Mouse (Mus musculus): Measurements from ENCODE around the gene Ipo7. TPM values are rescaled to one million over a fixed set of nuclear protein-coding genes. Genes with fewer than 3 reads are reported as not detected.
"Not testable (repeated sequence)": the region's sequence is repeated elsewhere in the genome, so short reads cannot be mapped to it uniquely, and the experiment has no call there.

The Ipo7 gene
- total RNA-seq (2015), result 68.2 and 73.0 TPM in 2 replicates
- total RNA-seq (2017), result 152 and 158 TPM in 2 replicates

DNA sequence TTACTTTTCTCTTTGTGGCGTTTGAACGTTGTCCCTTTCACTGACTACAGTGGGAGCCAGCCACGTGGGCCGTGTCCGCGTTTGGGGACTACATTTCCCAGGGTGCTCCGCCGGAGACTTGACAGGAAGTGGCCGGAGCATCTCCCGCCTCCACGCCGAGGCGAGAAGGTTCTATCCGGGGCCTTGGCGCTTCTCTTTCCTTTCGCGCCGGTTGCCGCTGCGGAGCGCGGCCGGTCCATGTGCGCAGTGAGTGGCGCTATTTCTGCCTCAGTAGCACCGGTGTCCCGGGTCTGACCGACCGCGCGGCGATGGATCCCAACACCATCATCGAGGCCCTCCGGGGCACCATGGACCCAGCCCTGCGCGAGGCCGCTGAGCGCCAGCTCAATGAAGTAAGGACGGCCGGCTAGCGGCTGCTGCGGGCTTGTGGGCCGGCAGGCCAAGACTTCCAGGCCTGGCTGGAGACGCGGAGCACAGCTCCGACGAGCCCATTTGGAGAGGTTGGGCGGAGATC is at the start of gene Ipo7:
Gene Ipo7, plus strand, starts transcription at position 158 of the 514 bp plus-strand sequence.
- ATAC-seq (ENCODE audit: poor library complexity, severe bottlenecking), result peak; percentile 99

DNA sequence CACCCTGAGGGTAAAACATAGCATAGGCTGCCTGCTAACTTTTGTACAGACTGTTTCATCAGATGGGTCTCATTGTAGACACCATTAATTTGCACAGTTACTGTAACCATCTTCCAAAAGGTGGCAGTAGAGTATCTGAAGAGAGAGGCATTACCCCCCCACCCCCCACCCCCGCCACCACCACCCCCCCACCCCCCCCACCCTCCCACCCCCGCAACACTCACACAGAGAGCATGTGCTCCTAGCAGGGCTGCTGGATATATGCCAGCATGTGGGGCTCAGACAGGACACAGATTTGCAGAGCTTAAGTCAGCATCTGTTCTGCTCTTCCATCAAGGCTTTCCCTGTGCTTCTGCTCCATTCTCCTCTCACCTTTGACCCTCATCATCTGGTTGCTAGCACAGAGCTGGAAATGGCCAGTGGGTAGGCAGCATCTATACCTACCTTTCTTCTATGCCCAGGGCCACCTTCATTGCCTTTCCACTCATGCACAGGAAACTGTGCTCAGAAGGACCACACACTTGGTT is 49.1 kb upstream of the Ipo7 start:
- ATAC-seq (ENCODE audit: poor library complexity, severe bottlenecking), result no peak

DNA sequence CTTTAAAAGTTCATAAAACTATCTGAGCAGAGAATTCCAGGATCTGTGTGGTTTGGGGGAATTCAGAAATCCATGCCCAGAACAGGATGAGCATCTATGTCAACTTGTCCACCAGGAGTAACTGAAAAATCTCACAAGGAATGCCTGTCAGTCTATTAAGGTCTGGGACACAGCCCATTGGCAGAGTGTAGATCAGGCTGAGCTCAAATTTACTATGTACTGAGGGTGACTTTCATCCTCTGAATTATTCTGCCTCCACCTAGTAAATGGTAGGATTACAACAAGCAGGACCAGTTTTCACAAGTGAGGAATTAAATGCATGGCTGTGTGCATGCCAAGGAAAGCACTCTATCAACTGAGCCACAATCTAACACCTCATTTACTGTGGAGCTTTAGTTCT is 48.5 kb upstream of the Ipo7 start:
- ATAC-seq (ENCODE audit: poor library complexity, severe bottlenecking), result no peak

DNA sequence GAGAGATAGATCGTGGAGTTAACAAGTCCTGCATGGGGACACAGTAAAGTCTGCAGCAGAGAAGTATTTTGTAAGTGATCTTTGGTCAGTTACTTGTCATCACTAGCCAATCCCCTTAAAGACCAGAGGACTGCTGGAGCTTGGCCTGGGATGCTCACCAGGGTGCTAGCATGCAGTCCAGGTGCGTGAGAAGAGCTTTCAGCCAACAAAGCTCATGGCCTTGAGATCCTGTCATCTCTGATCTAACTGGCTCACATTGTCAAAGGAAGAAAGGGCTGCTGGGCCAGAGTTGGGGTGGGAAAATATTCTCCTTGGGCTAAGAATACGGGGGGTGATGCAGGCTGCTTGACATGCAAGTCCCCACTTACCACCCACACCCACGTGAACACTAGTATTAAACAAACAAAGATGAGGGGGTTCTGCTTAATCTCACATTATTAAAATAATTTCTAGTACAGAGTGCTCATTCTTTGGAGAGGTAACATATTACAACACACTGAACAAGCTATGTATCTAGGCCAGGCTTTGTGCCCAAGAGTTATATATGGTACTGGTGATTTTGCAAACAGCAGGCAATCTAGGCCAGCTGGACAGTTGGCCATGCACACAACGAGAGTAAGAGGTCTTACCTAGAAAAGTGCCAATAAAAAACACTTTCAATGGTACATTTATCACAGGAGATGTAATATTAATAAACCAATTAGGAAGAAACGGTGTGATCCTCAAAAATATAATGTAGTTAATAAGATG is 41.9 kb upstream of the Ipo7 start:
- no peak for ATAC-seq (ENCODE audit: poor library complexity, severe bottlenecking)

DNA sequence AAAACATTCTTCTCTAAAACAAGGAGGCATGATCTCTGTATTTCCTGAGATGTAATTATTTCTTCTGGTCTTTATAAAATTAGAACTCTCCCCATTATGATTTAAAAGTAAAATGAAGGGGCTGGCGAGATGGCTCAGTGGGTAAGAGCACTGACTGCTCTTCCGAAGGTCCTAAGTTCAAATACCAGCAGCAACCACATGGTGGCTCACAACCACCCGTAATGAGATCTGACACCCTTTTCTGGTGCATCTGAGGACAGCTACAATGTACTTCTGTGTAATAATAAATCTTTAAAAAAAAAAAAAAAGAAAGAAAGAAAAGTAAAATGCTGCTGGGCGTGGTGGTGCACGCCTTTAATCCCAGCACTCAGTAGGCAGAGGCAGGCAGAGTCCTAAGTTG is 40.9 kb upstream of the Ipo7 start:
- ATAC-seq (ENCODE audit: poor library complexity, severe bottlenecking), result not testable (repeated sequence)

DNA sequence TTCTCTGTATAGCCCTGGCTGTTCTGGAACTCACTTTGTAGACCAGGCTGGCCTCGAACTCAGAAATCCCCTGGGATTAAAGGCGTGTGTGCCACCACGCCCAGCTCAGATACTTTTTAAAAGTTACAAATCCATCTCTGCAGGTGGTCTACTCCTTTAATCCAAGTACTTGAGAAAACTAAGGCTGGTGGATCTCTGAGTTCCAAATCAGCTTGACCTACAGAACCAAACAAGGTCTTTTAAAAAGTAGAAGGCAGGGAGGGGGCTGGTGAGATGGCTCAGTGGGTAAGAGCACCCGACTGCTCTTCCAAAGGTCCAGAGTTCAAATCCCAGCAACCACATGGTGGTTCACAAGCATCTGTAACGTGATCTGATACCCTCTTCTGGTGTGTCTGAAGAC is 33.5 kb upstream of the Ipo7 start:
- ATAC-seq (ENCODE audit: poor library complexity, severe bottlenecking), result not testable (repeated sequence)

DNA sequence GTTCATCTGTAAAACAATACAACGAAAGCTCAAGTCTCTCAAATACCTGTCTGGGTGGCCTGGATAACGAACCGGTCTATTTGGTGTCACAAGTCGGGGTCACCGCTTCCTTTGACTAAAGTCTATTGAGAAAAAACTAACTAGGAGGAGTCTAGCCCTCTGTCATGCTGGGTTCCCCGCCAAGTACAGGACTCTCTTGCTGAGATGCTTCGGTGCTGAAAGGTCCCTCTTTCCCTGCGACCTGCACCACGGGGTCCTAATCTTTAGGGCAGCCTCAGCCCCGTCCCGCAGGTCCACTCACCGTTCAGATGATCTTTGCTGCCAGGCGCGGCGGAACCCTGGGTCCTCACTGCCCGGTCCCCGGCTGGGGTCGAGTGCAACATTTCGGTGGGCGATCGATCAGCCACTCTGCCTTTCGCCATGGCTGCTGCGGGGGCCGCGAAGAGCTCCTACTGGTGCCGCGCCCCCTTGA is 32.4 kb upstream of the Ipo7 start:
- ATAC-seq (ENCODE audit: poor library complexity, severe bottlenecking), result peak; percentile 35

DNA sequence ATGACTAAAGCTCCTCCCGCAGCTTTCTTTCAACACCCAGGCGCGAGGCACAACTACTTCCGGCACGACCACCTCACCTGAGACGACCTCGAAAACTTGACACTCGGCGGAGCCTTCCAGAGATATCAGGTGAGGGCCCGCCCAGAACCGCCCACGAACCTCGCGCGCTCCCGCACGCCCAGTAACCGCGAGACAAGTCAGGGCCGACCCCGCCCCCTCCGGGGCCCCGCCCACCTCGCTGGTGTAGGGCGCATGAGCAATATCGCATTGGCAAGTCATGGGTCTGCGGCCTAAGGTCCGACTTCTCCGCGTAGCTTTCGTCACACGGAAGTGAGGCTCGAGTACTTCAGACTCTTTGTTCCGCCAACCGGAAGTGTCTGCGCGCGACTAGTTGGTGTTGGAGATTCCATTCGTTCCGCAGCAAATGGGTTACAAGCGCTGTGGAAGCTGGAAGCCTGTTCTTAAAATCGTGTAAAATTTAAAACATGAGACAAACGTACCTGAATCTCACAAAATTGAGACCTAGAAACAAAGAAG is 31.9 kb upstream of the Ipo7 start:
- ATAC-seq (ENCODE audit: poor library complexity, severe bottlenecking), result peak; percentile 97

DNA sequence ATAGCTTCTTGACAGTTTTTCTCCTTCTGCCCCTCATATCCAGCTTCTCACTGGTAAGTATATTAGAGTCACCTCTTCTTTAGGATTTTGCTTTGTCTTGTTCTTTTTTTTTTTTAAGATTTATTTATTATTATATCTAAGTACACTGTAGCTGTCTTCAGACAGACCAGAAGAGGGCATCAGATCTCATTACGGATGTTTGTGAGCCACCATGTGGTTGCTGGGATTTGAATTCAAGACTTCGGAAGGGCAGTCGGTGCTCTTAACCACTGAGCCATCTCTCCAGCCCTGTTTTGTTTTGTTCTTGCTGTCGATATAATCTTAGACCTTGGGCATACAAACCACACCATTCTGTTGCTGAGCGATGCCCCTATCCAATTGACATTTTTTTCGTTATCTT is 31.3 kb upstream of the Ipo7 start, which contains the start of gene Tmem41b:
Gene Tmem41b, minus strand, starts transcription at position 155 of the 400 bp plus-strand sequence.
- not testable (repeated sequence) for ATAC-seq (ENCODE audit: poor library complexity, severe bottlenecking)

DNA sequence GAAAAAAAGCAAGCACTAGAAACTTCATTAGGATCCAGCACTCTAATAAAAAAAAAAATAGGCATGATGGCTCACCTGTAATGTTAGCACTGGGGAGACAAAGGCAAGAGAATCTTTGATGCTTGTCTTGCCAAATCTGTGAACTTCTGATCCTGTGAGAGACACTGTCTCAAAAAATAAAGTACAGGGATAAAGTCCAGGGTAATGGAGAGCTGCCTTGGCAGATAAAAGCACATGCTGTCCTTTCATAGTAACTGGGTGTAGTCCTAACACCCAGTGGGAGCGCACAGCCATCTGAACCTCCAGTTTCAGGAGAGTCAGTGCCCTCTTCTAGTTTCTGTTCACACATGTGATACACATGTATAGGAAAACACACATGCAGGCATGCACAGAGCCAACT is 26.8 kb upstream of the Ipo7 start:
- ATAC-seq (ENCODE audit: poor library complexity, severe bottlenecking), result no peak

DNA sequence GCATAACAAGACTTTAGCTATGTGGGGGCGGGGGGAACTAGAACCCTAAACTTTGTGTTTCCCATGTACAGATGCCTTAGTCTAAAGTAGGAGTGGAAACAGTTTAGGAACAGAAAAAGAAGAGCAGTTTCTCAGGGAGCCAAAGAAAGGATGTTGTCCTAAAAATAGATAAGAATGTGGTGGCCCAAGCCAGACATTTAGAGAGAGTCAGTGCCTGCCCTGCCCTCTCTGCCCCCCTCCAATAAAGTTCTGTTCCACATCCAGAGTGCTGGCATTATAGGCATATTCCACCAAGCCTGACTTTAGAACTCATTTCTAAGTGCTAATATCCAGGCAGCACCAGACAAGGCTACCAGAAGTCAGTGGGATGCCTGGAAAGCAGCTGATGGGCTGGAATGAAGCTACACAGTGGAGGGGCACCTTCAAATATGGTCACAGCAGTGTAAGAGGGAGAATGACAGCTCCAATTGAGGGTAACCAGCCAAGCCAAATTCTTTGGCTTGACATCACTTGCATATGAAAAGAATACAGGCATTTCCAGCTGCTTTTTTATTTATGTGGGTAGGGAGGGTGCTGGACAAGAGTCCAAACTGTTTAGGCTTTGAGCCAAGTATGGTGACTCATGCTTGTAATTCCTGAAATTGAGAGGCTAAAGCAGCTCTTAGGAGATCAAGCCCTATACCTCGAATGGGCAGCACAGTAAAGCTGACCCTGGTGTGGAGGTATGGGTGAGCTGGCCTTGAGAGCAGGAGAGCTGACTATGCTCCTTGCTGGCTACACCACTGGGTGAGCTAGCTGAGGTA is 24.7 kb upstream of the Ipo7 start:
- ATAC-seq (ENCODE audit: poor library complexity, severe bottlenecking), result no peak

DNA sequence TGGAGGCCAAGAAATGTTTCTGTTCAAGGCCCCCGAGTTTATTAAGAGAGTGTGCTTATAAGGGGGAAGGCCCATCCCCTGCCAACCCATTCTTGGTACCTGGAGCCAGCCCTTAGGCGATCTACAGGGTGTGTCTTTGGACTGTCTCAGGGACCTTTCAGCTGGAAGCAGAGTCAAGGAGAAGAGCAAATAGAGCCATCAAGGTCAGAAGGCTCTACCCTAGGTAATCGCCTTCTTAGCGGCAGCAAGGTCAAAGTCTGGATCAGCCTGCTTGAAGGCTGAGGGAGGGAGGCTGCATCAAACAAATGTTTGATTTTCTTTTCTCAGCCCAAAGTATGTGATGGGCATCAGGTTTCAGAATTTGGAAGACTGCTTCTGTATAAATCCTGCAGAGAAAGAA is 19.7 kb upstream of the Ipo7 start:
- ATAC-seq (ENCODE audit: poor library complexity, severe bottlenecking), result no peak

DNA sequence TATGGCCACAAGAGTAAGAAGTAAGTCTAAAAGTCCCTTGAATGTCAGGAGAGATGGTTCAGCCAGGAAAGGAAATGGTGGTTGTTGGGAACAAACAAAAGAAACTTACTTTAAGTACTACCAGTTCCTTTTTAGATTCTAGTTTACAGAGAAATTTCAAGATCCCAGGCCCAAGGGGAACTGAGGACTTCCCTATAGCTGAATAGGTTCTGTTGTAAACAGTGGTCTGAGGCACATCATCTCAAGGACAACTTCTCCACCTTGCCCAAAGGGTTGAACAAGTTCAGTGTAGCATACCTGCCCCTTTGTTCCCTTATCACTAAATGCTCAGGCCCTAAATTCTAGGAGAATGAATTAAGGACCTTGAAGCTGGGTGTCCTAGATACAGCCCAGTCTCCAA is 16.0 kb upstream of the Ipo7 start:
- peak; percentile 61 for ATAC-seq (ENCODE audit: poor library complexity, severe bottlenecking)

DNA sequence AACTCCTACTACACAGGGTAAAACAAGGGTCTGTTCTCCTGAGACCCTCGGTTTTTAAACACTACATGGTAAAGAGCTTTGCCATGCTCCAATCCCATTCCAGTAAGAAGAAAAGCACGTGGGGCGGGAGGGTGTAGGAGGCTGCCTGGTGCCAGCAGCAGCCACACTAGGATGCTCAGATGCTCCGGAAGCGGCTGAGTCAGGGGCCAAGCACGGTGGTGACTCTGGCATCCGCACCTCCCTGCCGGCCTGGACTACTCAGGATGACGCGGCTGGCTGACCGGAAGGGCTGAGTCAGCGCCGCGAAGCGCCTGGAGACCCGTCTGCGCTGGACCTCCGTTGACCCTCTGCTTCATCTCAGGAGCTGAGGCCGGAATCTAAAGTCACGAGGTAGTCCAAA is 15.1 kb upstream of the Ipo7 start:
- peak; percentile 55 for ATAC-seq (ENCODE audit: poor library complexity, severe bottlenecking)

DNA sequence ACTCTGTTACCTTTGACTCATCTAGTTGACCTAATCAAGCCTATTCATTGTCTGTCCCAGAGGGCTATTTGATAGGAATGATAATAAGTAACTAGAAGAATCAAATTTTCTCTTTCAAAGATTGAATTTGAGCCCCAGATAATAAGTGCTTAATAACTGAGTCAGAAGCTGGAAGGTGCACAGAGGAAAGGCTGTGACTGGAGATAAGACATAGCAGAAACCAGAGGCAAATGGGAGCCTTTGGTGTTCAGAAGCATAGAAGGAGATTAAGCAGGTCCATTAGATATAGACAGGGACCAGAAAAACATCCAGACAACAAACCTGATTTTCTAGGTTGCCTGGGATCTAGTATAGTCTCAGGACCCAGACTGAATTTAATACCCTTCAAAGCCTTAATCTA is 12.1 kb upstream of the Ipo7 start:
- ATAC-seq (ENCODE audit: poor library complexity, severe bottlenecking), result no peak

DNA sequence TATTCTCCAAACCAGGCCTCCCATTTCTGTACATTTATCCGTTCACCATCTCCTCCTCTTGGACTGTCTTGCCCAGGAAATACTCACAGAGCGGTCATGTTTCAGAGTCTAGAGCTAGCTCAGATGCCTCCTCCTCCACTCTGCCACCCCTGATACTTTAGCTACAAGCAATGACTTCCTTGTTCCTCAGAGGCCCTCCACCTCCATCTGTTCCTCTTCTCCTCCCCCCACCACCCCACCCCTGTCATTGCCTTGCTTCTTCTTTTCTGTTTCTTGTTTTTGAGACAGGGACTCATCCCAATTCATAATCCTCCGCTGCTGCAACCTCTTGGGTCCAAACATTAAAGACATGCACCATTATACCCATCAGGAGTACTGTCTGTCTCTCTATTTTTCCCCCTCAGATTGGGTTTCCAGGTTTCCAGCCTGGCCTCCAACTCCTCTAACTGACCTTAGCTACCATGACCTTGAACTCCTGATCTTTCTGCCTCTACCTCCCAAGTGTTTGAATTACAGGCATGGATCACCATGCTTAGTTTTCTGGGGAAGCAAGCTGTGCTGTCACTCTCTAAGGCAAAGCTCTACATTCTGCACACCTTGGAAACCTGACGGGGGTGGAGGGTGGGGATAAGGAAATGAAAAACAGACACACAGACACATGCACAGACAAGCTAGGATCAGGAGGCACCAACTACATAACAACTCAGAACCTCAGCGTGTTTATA is 11.4 kb upstream of the Ipo7 start:
- peak; percentile 88 for ATAC-seq (ENCODE audit: poor library complexity, severe bottlenecking)

DNA sequence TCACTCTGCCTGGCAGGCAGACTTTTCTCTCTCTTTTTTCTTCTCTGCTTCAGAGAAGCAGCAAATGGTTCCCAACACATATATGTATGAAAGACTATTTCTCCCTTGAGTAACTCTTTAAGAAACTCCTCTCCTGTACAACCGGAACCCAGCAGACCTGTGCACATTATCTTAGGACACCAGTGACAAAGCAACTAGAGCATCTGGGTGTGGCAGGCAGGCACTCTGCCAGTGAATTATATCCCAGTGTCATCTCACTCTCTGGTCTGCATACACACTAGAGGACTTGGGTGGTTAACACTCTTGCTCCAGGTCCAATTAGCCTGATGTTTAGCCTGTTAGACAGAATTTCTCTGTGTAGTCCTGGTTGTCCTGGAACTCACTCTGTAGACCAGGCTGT is 9.6 kb upstream of the Ipo7 start:
- no peak for ATAC-seq (ENCODE audit: poor library complexity, severe bottlenecking)

DNA sequence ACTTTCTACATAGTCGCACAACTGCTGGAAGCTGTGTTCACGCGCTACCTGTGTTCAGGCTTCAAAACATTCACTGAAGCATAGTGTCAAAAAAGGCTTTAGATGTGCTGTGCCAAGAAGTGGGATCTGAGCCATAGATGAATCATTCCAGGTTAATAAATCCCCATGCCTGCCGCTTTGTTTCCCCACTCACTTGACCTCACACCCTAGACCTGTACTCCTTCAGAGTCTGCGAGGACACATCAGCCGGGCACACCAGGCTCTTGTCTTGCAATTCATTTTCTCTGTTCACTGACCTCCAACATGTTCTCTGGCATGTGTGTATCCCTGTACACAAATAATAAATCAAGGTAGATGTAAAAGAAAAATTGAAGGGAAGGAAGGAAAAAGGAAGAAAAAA is 9.0 kb upstream of the Ipo7 start:
- no peak for ATAC-seq (ENCODE audit: poor library complexity, severe bottlenecking)

DNA sequence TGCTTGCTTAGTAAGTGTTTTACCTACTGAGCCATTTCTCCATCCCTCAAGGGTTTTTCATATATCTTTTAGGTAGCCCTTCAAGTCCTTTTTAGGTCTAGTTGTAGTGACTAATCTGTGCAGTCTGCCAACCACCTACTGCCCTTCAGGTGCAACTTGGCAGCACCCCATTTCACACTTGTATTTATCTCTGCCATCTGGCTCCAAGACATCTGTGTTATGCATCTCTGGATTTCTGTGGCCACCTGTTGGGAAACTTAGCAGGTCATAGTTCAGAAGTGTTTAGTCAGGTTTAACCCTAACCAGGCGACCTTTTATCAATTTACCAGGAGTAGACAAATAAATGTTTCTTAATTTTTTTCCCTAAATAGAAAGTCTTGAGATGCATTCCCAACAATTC is 6.7 kb upstream of the Ipo7 start:
- no peak for ATAC-seq (ENCODE audit: poor library complexity, severe bottlenecking)

DNA sequence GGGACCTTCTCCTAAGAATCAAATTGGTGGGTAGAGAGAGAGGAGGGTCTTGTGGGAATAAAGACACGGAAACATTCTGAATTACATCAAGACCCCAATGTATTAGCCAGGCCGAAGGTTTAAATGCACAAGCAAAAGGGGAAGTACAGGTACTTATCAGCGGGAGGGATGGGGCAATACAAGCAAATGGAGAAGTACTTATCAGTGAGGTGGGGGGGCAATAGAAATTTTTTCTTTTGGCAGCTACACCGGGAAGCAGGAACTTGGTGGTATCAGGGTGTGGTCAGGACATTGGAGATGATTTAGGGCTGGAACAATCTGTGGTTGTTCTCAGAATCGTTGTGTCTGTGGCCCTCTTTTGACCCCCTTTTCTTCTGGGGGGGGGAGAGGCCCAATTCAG is 3.8 kb upstream of the Ipo7 start:
- no peak for ATAC-seq (ENCODE audit: poor library complexity, severe bottlenecking)
